Mouse (Mus musculus) spleen, adult 2 months (tissue): ENCODE data around the gene Fam172a.

Experiments used
- CTCF ChIP-seq: fragments of 200-500 bp; IDR thresholded peaks from 2 replicates; pipeline ENCODE4 v1.5.1; 2011; ENCODE audit warnings: mild to moderate bottlenecking, inconsistent platforms; ENCODE audit not compliant: insufficient read depth, insufficient read length, insufficient replicate concordance; ENCODE audit errors: extremely low read depth
- POLR2A ChIP-seq: fragments of 200-500 bp; IDR thresholded peaks from 2 replicates; pipeline ENCODE4 v1.6.1; 2011; ENCODE audit warnings: low read depth, low read length, inconsistent platforms

GRCm38 (mm10) chr13:77900843-77901242, 199.0 kb downstream of the Fam172a start:
- TF ChIP-seq CTCF (no peak), POLR2A (no peak)
